Mouse (Mus musculus): ENCODE measurements around the gene Rgl2.

DNA sequence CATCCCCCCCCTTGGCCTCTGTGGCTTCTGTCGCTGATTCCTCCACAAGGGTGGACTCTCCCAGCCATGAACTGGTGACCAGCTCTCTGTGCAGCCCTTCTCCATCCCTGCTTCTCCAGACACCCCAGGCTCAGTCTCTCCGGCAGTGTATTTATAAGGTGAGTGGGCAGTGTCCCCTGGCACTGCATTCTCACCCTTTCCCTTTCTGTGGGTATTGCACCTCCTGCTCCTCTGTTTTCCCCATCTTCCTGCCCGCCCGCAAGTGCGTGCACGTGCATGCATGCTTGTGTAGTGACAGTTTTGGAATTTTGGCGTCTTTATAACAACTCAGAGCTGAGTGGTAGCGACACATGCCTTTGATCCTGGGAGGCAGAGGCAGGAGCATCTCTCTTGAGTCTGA lies 15.4 kb upstream of the Rgl2 start:
- no peak for TF ChIP-seq POLR2A (IDR thresholded peaks at IDR 0.05; ENCODE audit: borderline replicate concordance, extremely low read depth, low read depth, low read length)
- no peak for TF ChIP-seq CTCF (IDR thresholded peaks at IDR 0.05; ENCODE audit: insufficient read depth, low read length)
